Mouse (Mus musculus): Measurements from ENCODE around the gene Tox2. TPM values are rescaled to one million over a fixed set of nuclear protein-coding genes. Genes with fewer than 3 reads are reported as not detected.
A peak's percentile ranks its signal among the peaks of the same experiment; 100 is the strongest.

Gene Tox2
- polyA plus RNA-seq, 1 experiment from 2014 or later: 20.3 TPM

DNA sequence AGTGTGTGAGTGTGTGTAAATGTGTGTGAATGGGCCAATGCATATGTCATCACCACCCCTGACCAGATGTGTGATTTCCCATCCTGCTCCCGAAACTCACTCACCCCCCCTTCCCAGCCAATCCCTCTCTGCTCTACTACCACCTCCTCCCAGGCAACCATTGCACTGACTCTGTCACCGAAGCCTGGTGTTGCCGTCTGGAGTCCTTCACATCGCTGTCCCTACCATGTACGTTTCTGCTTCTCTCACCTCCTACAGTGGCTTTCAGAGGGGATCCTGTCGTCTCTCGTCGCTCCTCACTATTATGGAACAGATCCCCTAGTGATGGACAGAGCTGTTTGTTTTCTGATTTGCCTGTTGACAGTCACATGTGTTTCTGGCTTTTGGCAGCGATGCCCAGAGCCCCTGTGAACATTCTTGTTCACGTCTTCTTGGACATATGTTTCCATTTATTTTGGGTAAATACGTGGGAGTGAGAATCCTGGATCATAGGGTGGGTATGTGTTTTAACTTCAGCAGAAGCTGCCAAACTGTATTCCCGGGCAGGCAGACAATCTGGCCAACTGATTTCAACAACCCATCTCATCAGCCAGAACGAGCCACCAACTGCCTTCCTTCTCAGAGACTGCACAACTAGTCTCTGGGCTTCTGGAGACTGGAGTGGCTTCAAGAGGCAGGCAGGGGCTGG, 129.6 kb downstream of the Tox2 start:
- no peak overlapping the region for H3K27ac ChIP-seq (ENCODE audit: low read depth, low read length)
- DNase-seq (ENCODE audit: low spot score): no peak
- WGBS: 71% methylated on average over 13 of the region's 13 CpGs

DNA sequence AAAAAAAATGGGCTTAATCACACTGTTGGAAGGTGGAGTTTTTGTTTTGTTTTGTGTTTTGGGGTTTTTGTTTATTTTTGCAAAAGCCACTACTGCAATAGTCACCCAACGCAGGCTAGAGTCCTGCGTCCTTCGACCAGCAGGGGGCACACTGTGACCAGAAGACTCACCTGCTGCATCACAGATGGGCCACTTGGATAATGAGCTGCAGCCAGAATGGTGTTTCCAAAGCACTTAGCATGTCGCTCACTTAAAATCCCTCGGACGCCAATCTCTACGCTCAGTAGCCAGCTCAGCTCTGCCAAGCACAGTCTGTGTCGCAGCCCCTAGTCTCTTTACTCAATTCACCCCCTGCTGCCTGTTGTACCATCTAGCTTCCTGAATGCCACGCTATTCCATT, 137.3 kb downstream of the Tox2 start:
- no peak overlapping the region for H3K27ac ChIP-seq (ENCODE audit: low read depth, low read length)
- WGBS: 25% methylated on average over 9 of the region's 9 CpGs
- no peaks in the 10 kb centered on the region for H3K4me1 ChIP-seq (ENCODE audit: control insufficient read depth, insufficient read depth, low read length)
- H3K4me3 ChIP-seq (ENCODE audit: low read depth, low read length): no peak overlapping the region
- peaks cover 38% of the 10 kb centered on the region for H3K27me3 ChIP-seq (ENCODE audit: control insufficient read depth, insufficient read depth, low read length)
- ATAC-seq (ENCODE audit: insufficient read depth, low FRiP score, low TSS enrichment) (no peak), DNase-seq (ENCODE audit: low spot score) (peak; percentile 76)
- H3K9me3 ChIP-seq (ENCODE audit: control insufficient read depth, low read length): no peaks in the 10 kb centered on the region
- no peak overlapping the region for H3K9ac ChIP-seq (ENCODE audit: low read length)
- H3K4me2 ChIP-seq (ENCODE audit: low read depth): no peak overlapping the region
- H3K36me3 ChIP-seq (ENCODE audit: control insufficient read depth, insufficient read depth, low read length): no peaks in the 10 kb centered on the region

More for the DNA sequence above, 129.6 kb downstream of the Tox2 start:
- H3K27me3 ChIP-seq (ENCODE audit: control insufficient read depth, insufficient read depth, low read length): peaks cover 5% of the 10 kb centered on the region
- ATAC-seq (ENCODE audit: insufficient read depth, low FRiP score, low TSS enrichment): no peak
- H3K4me2 ChIP-seq (ENCODE audit: low read depth): no peak overlapping the region
- H3K4me1 ChIP-seq (ENCODE audit: control insufficient read depth, insufficient read depth, low read length): no peaks in the 10 kb centered on the region
- no peak overlapping the region for H3K4me3 ChIP-seq (ENCODE audit: low read depth, low read length)
- no peaks in the 10 kb centered on the region for H3K36me3 ChIP-seq (ENCODE audit: control insufficient read depth, insufficient read depth, low read length)
- H3K9ac ChIP-seq (ENCODE audit: low read length): no peak overlapping the region
- H3K9me3 ChIP-seq (ENCODE audit: control insufficient read depth, low read length): no peaks in the 10 kb centered on the region

DNA sequence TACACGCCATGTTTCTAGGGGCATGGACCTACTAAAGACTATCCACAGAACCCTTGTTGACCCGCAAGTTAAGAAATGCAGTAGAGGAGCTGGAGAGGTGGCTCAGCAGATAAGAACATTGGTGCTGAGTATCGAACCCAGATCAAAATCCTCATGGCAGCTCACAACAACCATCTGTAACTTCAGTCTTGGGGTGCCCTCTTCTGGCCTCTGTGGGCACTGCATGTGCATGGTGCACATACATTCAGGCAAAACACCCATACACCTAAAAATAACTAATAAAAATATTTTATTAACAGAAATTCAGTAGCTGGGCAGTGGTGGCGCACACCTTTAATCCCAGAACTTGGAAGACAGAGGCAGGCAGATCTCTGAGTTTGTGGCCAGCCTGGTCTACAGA, 140.7 kb downstream of the Tox2 start:
- Histone ChIP-seq H3K4me1 (ENCODE audit: control insufficient read depth, insufficient read depth, low read length) (no peaks in the 10 kb centered on the region), H3K9ac (ENCODE audit: low read length) (no peak overlapping the region), H3K4me2 (ENCODE audit: low read depth) (no peak overlapping the region), H3K27ac (ENCODE audit: low read depth, low read length) (no peak overlapping the region), H3K27me3 (ENCODE audit: control insufficient read depth, insufficient read depth, low read length) (peaks cover 21% of the 10 kb centered on the region), H3K4me3 (ENCODE audit: low read depth, low read length) (no peak overlapping the region), H3K36me3 (ENCODE audit: control insufficient read depth, insufficient read depth, low read length) (no peaks in the 10 kb centered on the region), H3K9me3 (ENCODE audit: control insufficient read depth, low read length) (no peaks in the 10 kb centered on the region)
- DNase-seq (ENCODE audit: low spot score) (peak; percentile 51), ATAC-seq (ENCODE audit: insufficient read depth, low FRiP score, low TSS enrichment) (no peak)
- WGBS: 93% methylated on average over 4 of the region's 4 CpGs

DNA sequence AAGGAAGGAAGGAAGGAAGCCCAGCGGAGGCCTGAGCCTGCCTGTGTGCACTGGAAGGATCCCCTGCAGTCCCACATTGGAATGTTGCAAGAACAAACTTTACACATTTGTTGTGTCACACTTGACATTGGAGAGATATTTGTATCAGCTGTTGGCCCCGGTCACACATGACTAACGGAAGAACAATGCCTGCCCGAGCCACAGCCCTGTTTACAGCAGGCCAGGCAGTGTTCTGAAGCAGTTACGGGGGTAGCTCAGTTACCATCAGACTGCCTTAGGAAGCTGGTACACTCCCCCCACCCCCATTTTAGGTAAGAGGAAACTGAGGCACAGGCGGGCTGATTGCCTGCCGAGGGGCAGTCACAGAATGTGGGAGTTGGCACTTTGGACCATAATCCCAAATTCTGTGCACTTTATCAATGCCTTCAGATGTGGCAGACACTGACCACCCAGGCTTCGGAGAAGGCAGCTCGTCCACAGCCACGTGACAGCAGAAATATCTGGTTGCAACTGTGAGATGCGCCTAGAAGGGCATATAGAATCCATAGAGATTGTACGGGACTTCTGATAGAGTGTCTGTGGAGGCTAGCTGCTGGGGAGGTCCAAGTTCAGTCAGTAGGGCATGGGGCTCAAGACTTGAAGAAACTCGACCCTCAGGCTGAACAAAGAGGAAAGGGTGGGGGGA, 142.2 kb downstream of the Tox2 start:
- Histone ChIP-seq H3K27ac (ENCODE audit: low read depth, low read length) (no peak overlapping the region), H3K36me3 (ENCODE audit: control insufficient read depth, insufficient read depth, low read length) (no peaks in the 10 kb centered on the region), H3K4me2 (ENCODE audit: low read depth) (no peak overlapping the region), H3K27me3 (ENCODE audit: control insufficient read depth, insufficient read depth, low read length) (peaks cover 7% of the 10 kb centered on the region), H3K4me1 (ENCODE audit: control insufficient read depth, insufficient read depth, low read length) (no peaks in the 10 kb centered on the region), H3K9ac (ENCODE audit: low read length) (no peak overlapping the region), H3K4me3 (ENCODE audit: low read depth, low read length) (no peak overlapping the region), H3K9me3 (ENCODE audit: control insufficient read depth, low read length) (no peaks in the 10 kb centered on the region)
- DNase-seq (ENCODE audit: low spot score): no peak
- no peak for ATAC-seq (ENCODE audit: insufficient read depth, low FRiP score, low TSS enrichment)
- WGBS: 77% methylated on average over 13 of the region's 13 CpGs

DNA sequence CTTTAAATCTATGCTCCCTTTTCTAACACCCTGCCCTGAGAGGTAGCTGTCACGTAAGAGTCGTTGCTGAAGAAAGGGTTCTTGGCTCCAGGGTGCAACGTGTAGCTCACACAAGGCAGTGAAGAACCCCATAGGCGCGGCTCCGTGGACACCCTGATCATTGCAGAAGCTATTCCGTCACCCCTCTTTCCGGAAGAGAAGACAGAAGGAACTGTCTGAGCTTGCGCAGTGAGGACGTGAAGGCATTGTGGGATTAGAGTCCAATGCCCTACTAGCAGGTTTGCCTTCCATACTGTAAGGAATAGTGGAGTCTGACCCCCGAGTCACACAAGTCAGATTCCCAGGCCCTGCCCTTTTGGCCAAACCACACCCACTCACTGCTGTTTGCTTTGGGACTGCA, 143.6 kb downstream of the Tox2 start:
- WGBS: 81% methylated on average over 11 of the region's 11 CpGs
- no peak overlapping the region for H3K27ac ChIP-seq (ENCODE audit: low read depth, low read length)
- H3K4me1 ChIP-seq (ENCODE audit: control insufficient read depth, insufficient read depth, low read length): no peaks in the 10 kb centered on the region
- ATAC-seq (ENCODE audit: insufficient read depth, low FRiP score, low TSS enrichment) (no peak), DNase-seq (ENCODE audit: low spot score) (no peak)
- H3K36me3 ChIP-seq (ENCODE audit: control insufficient read depth, insufficient read depth, low read length): no peaks in the 10 kb centered on the region
- H3K27me3 ChIP-seq (ENCODE audit: control insufficient read depth, insufficient read depth, low read length): no peaks in the 10 kb centered on the region
- no peak overlapping the region for H3K9ac ChIP-seq (ENCODE audit: low read length)
- no peak overlapping the region for H3K4me3 ChIP-seq (ENCODE audit: low read depth, low read length)
- no peak overlapping the region for H3K4me2 ChIP-seq (ENCODE audit: low read depth)
- H3K9me3 ChIP-seq (ENCODE audit: control insufficient read depth, low read length): no peaks in the 10 kb centered on the region

DNA sequence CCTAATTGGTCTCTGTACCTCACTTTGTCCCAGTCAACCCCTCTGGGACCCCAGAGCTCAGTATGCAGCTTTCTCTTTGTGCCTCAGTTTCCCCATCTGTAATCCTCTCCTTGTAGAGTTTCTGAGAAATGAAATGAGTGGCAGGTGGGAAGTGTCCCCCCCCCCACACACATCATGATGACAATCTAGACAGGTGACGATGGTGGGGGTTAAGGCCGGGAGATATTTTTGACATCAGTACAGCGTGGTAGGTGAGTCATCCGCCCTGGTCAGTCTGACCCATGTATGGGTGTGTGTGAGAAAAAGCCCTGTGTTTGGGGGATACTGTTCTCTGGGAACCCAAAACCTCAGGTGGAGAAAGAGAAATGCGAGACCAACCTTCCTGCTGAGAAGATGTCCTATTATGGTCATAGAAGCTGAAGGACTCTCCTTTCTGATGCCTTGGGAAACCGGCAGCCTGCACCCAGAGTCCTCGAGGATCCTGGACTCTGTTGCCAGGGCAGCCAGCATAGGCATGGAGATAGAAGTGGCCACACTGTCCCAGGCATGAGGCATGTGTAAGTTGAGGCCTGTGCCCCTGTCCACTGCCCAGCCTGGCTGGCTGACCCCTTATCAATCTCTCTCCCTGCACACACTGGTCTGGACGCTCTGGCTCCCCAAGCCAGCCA, 144.7 kb downstream of the Tox2 start:
- H3K9me3 ChIP-seq (ENCODE audit: control insufficient read depth, low read length): no peaks in the 10 kb centered on the region
- H3K4me3 ChIP-seq (ENCODE audit: low read depth, low read length): no peak overlapping the region
- no peak overlapping the region for H3K9ac ChIP-seq (ENCODE audit: low read length)
- no peaks in the 10 kb centered on the region for H3K27me3 ChIP-seq (ENCODE audit: control insufficient read depth, insufficient read depth, low read length)
- H3K4me1 ChIP-seq (ENCODE audit: control insufficient read depth, insufficient read depth, low read length): no peaks in the 10 kb centered on the region
- H3K27ac ChIP-seq (ENCODE audit: low read depth, low read length): no peak overlapping the region
- DNase-seq (ENCODE audit: low spot score) (no peak), ATAC-seq (ENCODE audit: insufficient read depth, low FRiP score, low TSS enrichment) (no peak)
- no peaks in the 10 kb centered on the region for H3K36me3 ChIP-seq (ENCODE audit: control insufficient read depth, insufficient read depth, low read length)
- WGBS: 79% methylated on average over 8 of the region's 8 CpGs
- no peak overlapping the region for H3K4me2 ChIP-seq (ENCODE audit: low read depth)

DNA sequence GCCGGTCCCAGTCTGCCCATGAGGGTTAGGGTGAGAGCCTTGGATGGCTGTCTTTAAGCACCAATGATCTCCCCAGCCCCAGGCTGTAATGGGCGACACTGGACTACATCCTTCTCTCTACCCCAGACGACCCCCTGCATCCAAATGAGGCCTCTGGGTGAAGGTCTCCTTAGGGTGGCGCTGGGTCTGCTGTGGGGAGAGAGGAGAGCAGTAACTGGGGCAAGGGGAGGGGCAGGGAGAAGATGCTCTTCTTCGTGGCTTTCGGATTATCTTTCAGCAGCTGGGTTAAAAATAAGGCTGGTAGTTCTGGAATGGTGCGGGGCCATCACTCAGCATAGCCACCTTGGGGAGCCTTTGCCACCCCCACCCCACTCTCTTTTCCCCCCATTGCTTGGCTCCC, 145.8 kb downstream of the Tox2 start:
- no peak overlapping the region for H3K4me3 ChIP-seq (ENCODE audit: low read depth, low read length)
- no peaks in the 10 kb centered on the region for H3K4me1 ChIP-seq (ENCODE audit: control insufficient read depth, insufficient read depth, low read length)
- no peaks in the 10 kb centered on the region for H3K9me3 ChIP-seq (ENCODE audit: control insufficient read depth, low read length)
- H3K4me2 ChIP-seq (ENCODE audit: low read depth): no peak overlapping the region
- ATAC-seq (ENCODE audit: insufficient read depth, low FRiP score, low TSS enrichment) (no peak), DNase-seq (ENCODE audit: low spot score) (no peak)
- H3K36me3 ChIP-seq (ENCODE audit: control insufficient read depth, insufficient read depth, low read length): no peaks in the 10 kb centered on the region
- WGBS: 80% methylated on average over 7 of the region's 7 CpGs
- H3K27me3 ChIP-seq (ENCODE audit: control insufficient read depth, insufficient read depth, low read length): no peaks in the 10 kb centered on the region
- no peak overlapping the region for H3K27ac ChIP-seq (ENCODE audit: low read depth, low read length)
- no peak overlapping the region for H3K9ac ChIP-seq (ENCODE audit: low read length)

DNA sequence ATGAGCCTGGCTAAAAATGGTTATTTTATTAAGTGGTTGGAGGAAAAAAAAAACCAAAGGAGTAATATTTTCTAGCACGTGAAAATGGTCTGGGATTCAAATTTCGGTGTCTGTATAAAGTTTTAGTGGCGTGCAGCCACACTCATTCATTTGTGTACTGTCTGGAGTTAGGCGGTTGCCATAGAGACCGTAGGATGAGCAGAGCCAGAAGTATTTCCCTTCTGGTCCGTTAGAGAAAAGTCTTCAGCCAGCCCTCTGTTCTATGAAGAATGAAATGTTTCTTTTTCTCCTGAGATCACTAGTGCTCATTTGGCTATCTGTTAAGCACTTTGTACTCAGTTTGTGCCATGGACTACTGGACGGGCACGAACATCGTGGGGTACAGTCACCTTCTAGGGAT, 146.5 kb downstream of the Tox2 start:
- Histone ChIP-seq H3K9ac (ENCODE audit: low read length) (no peak overlapping the region), H3K4me2 (ENCODE audit: low read depth) (no peak overlapping the region), H3K27ac (ENCODE audit: low read depth, low read length) (no peak overlapping the region), H3K4me3 (ENCODE audit: low read depth, low read length) (no peak overlapping the region), H3K9me3 (ENCODE audit: control insufficient read depth, low read length) (no peaks in the 10 kb centered on the region), H3K4me1 (ENCODE audit: control insufficient read depth, insufficient read depth, low read length) (no peaks in the 10 kb centered on the region), H3K27me3 (ENCODE audit: control insufficient read depth, insufficient read depth, low read length) (no peaks in the 10 kb centered on the region), H3K36me3 (ENCODE audit: control insufficient read depth, insufficient read depth, low read length) (no peaks in the 10 kb centered on the region)
- no peak for ATAC-seq (ENCODE audit: insufficient read depth, low FRiP score, low TSS enrichment)
- no peak for DNase-seq (ENCODE audit: low spot score)
- WGBS: 76% methylated on average over 9 of the region's 9 CpGs

DNA sequence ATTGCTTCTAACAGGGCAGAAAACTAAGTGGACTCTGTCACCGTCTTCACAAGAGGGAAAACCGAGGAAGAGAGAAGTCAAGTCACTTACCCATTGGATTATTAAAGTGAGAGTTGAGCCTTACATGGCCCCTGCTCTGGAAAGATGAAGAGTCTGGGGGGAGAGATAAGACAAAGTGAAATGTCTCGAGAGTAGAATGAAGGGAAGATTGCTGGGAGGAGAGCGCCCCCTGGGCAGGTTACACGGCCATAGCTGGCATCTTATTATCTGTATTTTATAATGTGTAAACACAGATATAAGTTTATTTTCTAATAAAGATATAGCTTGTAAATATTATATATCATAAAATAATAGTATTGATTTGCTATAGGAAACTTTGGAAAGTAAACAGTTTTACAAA, 147.5 kb downstream of the Tox2 start:
- H3K27me3 ChIP-seq (ENCODE audit: control insufficient read depth, insufficient read depth, low read length): no peaks in the 10 kb centered on the region
- H3K9me3 ChIP-seq (ENCODE audit: control insufficient read depth, low read length): no peaks in the 10 kb centered on the region
- H3K27ac ChIP-seq (ENCODE audit: low read depth, low read length): no peak overlapping the region
- 61% methylated on average over 5 of the region's 5 CpGs for WGBS
- DNase-seq (ENCODE audit: low spot score) (no peak), ATAC-seq (ENCODE audit: insufficient read depth, low FRiP score, low TSS enrichment) (no peak)
- no peak overlapping the region for H3K9ac ChIP-seq (ENCODE audit: low read length)
- no peaks in the 10 kb centered on the region for H3K4me1 ChIP-seq (ENCODE audit: control insufficient read depth, insufficient read depth, low read length)
- no peaks in the 10 kb centered on the region for H3K36me3 ChIP-seq (ENCODE audit: control insufficient read depth, insufficient read depth, low read length)
- no peak overlapping the region for H3K4me3 ChIP-seq (ENCODE audit: low read depth, low read length)
- no peak overlapping the region for H3K4me2 ChIP-seq (ENCODE audit: low read depth)

All from neural tube, embryonic 11.5 days (tissue).